Mouse (Mus musculus): ENCODE results near the gene Cdyl2.

DNA sequence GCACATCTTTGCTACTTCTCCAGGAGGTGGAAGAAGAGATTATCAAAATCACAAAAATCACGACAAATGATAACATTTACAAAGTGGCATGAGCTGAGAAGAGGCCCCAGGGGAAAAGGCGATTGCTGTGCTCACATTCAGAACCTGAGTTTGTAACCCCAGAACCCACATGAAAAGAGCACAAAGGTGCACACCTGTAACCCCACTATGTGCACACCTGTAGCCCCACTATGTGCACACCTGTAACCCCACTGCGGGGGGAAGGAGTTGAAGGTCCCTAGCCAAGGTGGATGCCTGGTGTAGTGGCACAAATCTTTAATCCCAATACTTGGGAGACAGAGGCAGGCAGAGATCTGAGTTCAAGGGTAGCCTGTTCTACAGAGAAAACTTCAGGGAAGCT is 23.4 kb upstream of the Cdyl2 start:
- TF ChIP-seq POLR2A (IDR thresholded peaks at IDR 0.05; ENCODE audit: insufficient read depth, low read length) (no peak), CTCF (IDR thresholded peaks at IDR 0.05; ENCODE audit: low read depth, low read length) (no peak)
